Mouse (Mus musculus) right cerebral cortex, postnatal 4 days (tissue): Measurements from ENCODE around the gene Cdhr5.

Experiments used
- DNase-seq: peaks from one replicate; pipeline ENCODE4 v3.0.0-alpha.2; 2022

Gene Cdhr5

DNA sequence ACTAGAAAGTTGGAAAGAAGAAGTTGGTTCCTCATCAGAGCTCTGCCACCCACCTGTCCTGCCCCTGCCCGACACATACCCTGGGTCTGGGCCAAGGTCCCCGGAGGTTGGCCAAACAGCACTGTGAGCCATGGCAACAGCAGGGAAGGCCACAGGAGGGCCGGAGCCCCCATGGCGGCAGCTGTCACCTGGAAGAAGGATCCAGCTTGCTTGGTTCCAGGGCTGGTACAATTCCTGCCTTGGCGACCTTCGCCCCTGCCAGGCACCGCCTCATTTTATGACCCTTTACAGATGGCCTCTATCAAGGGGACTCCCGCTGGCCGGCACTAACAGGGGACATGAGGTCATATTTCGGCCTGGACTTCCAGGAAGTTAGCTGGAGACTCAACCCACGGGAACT, at the start of gene Cdhr5:
Cdhr5 (minus strand) TSS at position 241 of the 400 bp plus-strand sequence.
- DNase-seq: no peak

DNA sequence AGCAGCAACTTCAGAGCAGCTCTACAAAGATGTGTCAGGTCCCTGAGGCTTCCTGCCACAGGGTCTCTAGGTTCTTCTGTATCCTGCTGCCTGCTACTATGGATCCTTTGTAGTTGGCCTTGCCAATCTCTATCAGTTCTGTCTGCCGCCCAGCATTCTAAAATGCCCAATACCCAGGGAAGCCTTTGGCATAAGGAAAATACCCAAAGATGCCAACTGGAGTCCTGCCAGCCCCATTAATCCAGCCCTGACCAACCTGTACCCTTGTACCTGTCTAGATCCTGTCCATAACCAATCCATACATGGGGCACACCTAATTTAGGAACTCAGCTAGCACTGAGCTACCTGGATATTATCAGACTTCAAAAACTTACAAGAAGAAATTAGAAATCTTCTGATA, 48.1 kb upstream of the Cdhr5 start:
- DNase-seq: no peak

DNA sequence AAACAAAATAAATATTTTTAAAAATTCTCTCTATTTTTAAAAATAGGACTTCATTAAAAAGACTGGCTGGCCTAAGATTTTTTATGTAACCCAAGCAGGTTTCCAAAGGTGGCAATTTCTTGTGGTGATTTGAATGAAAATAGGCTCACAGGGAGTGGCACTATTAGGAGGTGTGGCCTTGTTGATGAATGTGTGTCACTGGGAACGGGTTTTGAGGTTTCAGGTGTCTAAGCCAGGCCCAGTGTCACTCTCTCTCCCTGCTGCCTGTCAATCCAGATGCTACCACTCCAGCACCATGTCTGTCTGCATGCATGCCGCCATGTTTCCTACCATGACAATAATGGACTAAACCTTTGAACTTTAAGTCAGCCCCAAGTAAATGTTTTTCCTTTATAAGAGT, 42.9 kb upstream of the Cdhr5 start:
- DNase-seq: no peak

DNA sequence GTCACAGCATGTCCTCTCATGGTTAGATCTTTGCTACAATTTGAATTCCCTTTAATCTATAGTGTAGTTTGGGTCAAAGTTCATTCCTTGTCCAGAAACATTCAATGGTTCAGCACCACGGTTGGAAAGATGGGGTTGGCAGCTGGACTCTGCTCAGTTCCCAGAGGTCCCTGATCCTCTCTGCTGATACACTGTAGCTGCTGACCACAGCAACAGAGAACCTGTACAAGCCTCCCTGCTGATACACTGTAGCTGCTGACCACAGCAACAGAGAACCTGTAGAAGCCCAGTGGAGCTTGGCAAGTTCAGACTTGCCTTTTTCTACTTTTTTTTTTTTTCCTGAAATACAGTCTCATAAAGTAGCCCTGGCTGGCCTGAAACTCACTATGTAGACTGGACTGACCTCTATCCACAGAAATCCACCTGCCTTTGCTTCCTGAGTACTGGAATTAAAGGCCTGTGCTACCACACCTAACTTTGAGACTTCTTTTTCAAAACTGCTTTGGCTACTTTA, 41.1 kb upstream of the Cdhr5 start:
- no peak for DNase-seq

DNA sequence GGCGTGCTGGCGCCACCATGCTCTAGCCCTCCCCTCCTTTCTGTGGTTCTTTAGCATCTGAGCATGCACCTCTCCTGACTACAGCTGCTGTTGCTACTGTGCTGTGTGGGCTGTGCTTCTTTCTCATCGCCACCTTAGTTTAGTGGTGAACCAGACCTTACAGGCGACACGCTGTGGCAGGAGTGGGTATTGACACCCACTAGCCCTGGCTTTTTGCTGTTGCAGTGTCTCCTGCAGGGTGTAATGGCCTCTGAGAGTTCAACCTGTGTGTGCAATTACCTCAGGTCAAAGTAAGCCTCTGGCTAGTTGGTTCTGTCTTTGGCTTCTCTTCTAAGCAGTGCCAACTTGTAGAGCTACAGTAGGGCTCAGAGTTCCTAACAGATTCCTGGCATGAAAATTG, 39.4 kb upstream of the Cdhr5 start:
- no peak for DNase-seq

DNA sequence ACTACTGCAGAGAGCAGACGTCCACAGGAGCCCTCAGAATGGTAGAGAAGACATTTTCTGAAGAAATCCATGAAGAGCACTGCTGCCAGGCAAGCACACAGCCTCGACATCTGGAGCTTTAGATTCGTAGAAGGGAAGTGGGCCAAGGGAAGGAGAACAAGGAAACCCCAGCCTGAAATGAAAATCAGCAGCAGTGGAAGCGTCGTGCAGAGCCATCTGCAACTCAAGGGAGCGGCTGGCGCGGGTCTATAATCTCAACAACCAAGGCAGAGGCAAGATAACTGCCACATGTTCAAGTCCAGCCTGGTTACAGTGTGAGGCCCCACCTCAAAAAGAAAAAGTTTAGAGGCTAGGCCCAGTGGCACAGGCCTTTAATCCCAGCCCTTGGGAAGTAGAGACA, 38.5 kb upstream of the Cdhr5 start:
- DNase-seq: no peak

DNA sequence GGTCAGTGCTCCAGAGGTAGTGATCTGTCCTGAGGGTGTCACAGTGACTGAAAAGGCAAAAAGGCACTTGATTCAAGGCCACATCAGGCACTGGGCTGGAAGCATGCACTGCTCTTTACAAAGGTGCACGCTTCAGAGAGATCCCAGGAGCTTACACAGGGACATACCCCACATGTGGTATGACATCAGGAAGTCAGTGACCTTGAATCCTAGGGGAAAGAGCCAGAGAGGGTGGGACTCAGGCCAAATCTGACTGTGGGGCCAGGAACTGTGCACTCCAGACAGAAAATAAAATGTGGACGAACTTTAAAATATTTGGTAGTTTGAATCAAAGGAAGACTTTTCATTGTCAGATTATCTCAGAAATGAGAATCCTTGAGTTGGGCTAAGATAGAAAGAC, 37.8 kb upstream of the Cdhr5 start:
- no peak for DNase-seq

DNA sequence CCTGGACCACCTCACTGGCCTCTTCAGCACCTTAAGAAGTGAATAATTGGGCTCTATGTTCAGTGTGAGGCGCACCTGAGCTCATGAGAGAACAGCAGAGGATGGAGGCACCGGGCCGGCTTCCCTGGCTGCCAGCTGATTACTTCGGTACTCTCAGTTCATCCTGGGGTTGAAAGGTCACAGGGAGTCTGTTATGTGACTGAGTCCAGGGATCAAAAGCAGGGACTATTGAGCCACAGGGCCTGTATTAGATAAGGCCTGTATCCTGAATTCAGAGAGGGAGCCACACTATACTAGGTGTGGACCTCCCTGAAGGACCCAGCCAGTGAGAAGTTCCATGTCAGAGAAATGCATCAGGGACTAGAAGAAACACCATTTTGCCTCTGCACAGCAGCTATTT, 28.0 kb upstream of the Cdhr5 start:
- DNase-seq: no peak

DNA sequence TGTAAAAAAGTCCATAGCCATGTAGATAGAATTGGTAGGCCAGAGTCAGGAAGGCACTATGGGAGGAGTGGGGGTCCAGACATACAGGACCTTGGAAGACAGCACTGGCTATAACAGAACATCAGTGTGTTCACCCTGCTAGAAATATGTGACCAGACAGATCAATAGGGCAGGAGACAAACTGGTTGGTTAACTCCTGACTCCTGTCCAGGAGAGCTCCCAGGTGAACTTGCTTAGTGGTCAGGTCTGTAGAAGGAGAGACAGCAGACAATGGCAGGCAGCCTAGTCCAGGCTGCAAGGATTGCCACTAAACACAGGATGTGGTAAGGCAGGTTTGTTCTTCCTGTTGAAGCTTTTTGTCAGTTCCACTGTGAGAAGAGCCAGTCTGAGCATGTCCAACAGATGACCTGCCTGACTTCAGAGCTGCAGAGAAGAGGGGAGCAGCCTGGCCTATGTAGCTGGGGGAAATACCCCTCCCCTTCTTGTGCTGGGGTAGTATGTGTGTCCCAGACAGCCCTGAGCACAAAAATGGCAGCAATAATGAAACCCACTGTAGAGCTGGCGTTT, 26.2 kb upstream of the Cdhr5 start:
- no peak for DNase-seq

DNA sequence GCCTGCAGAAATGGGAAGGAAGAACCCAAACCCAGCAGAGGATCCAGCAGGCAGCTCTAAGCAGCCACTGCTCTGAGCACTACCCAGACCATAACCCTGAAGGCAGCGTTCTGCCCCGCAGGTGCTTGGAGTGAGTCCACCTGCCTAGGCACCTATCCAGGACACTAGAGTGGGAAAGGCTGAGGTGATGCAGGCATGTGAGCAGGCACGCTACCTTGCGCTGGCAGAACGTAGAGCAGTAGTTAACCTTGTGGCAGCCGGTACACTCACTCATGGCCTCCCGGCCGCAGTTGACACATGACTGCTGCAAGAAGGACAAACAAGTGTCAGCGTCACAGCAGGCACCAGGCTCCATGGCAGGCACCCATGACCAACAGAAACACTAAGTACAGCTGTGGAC, 24.8 kb upstream of the Cdhr5 start:
- DNase-seq: no peak

DNA sequence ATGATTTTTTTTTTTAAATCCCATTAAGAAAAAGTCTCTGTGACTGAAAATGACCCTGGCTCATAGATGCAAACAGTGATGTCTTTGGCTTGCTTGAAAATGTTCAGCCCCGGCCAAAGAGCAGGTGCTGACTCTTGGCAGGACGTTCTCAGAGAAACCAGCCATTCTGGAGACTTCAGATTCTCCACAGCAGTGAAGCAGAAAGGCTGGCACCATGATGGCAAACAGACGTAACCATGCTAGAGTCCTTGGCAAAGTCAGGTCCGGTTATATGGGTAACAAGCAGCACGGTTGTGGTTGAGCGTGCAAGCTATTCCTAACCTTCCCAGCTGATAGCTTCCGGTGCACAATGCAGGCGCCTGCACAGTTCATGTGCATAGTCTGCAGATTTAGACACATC, 22.6 kb upstream of the Cdhr5 start:
- no peak for DNase-seq

DNA sequence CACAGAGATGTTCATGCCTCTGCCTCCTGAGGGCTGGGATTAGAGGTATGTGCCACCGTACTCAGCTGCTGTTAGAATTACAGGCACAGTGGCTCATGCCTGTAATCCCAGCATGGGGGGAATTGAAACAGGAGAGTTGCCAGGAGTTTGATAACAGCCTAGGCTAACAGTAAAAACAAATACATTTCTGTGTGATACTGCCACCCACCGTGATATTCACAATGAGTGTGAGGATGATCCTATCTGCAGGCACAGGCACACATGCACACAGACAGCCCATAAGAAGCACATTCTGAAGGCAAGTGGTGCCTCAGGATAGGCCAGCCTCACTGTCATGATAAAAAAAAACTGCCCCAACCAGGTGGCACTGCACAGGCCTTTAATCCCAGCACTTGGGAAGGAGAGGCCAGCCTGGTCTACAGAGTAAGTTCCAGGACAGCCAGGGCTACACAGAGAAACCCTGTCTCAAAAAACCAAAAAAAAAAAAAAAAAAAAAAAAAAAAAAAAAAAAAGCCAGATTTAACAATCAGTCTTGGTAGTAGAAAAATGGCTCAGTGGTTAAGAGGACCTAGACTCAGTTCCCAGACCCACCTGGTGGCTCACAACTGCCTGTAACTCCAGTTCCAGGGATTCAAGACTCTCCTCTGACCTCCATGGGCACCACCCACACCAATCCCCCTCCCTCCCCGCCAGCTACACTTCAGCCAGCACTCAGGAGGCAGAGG, 21.5 kb upstream of the Cdhr5 start:
- DNase-seq: no peak

DNA sequence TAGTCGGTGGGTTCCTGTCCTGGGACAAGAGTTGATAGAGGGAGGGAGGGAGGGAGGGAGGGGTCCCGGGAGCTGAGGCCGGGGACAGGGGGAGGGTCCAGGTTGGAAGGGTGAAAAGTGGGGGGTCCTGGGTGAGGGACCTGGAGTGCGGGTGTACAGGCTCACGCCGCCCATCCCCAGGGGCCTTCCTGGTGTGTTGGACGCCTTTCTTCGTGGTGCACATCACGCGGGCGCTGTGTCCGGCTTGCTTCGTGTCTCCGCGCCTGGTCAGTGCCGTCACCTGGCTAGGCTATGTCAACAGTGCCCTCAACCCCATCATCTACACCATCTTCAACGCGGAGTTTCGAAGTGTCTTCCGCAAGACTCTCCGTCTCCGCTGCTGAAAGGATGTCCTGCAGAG, 17.9 kb upstream of the Cdhr5 start:
- DNase-seq: no peak

DNA sequence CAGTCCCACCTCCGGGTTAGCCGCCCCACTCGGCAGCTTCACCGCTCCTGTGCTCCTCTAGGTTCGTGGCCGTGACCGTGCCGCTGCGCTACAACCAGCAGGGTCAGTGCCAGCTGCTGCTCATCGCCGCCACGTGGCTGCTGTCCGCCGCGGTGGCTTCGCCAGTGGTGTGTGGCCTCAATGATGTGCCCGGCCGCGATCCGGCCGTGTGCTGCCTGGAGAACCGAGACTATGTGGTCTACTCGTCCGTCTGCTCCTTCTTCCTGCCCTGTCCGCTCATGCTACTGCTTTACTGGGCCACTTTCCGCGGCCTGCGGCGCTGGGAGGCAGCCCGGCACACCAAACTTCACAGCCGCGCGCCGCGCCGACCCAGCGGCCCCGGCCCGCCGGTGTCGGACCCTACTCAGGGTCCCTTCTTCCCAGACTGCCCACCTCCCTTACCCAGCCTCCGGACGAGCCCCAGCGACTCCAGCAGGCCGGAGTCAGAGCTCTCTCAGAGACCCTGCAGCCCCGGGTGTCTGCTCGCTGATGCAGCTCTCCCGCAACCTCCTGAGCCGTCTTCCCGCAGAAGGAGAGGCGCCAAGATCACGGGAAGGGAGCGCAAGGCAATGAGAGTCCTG, 17.4 kb upstream of the Cdhr5 start:
- peak; percentile 25 for DNase-seq

DNA sequence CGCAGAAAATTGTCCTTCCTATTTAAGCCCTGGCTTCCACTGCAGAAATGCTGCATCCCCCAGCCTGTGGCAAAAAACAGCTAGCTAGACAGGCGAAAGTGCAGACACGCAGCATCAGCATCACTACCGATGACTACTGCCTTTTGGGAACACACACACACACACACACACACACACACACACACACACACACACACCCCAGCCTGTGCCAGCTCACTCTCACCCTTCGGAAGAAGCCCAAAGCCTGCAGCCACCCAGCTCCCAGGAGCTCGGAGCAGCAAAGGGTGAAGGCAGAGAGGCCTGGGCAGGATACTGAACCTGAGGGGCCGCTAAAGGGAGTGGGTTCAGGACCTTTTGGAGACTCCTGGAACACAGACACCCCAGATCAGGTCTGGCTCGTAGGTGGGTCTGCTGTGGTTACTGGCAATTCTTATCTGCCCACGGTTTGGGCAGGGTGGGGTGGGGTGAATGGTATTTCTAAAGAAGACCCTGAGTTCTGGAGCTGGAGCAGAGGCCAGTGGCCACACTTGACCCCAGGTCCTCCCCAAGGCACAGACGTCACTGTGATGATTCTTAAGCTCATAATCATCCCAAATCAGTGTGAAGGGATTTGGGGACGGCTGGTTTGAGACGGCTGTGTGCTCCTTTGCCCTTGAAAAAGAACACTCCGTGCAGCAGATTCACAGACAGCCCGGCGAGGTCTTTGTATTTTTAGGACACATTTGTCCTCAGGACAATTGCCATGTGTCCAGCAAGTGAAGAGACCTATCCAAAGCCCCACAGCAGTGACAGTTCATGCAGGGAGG, 16.2 kb upstream of the Cdhr5 start:
- DNase-seq: no peak

DNA sequence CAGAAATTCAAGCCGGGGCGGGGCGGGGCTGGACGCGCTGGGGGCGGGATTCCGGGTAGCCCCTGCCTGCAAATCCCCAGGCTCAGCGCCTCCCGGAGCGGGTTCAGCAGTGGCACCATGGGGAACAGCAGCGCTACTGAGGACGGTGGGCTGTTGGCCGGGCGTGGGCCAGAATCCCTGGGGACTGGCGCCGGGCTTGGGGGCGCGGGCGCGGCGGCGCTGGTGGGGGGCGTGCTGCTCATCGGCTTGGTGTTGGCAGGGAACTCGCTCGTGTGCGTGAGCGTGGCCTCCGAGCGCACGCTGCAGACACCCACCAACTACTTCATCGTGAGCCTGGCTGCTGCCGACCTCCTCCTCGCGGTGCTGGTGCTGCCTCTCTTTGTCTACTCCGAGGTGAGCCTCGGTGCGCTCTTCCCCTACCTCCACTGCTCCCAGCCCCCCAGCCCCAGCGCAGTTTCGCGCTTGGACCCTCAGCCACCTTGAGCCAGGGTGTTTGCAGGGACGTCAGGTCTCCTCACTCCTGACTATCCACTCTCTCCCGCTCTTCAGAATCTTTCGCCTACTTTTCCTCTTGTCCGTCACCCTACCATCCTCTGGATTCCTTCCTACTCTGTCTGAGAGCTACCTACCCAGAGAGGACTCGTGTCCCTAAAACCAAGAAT, 15.5 kb upstream of the Cdhr5 start, which contains the start of gene Drd4:
Drd4 (plus strand) TSS at position 86 of the 662 bp plus-strand sequence.
- peak; percentile 32 for DNase-seq

DNA sequence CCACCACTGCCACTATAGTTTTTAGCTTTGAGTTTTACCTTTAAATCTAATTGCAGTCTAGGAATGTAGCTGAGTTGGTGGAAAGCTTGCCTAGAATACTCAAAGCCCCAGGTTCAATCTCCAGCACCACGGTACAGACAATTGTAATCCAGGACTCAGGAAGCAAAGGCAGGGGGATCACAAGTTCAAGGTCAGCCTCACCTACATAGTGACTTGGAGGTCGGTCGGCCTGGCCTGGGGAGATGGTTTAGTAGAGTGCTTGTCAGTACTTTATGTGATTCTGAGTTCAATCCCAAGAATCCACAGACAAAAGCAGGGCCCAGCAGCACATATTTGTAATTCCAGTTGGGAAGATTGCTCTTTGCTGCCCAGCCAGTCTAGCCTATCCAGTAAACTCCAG, 11.5 kb upstream of the Cdhr5 start:
- no peak for DNase-seq

DNA sequence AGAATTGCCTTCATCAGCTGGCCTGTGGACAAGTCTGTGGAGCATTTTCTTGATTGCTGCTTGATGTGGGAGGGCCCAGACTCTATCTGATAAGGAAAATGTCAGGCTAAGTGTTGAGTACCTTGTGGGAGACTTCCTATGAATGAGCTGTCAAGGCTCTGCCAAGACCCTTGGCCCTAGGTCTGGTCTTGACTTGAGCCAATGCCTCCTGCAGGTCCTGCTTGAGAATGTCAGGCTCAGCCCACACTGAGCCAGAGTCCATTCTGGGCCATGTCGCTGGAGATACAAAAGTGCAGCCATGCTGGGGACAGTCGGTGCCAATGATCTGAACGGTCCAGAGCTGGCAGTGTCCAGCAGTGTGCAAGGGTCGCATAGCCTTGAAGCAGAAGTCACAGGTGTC, 6.2 kb upstream of the Cdhr5 start:
- no peak for DNase-seq

DNA sequence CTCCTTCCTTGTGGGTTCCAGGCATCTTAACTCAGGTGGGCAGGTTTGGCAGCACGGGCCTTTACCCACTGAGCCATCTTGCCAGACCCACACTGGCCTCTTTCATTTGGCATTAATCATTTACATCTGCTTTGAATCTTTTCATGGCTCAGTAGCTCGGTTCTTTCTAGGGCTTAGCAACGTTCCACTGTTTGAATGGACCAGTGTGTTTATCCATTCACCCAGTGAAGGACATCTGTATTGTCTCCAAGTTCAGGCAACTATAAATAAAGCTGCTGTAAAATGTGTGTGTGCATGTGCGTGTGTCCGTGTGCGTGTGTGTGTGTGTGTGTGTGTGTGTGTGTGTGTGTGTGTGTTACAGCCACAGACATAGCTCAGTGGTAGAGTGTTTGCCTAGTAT, 4.9 kb upstream of the Cdhr5 start:
- no peak for DNase-seq

DNA sequence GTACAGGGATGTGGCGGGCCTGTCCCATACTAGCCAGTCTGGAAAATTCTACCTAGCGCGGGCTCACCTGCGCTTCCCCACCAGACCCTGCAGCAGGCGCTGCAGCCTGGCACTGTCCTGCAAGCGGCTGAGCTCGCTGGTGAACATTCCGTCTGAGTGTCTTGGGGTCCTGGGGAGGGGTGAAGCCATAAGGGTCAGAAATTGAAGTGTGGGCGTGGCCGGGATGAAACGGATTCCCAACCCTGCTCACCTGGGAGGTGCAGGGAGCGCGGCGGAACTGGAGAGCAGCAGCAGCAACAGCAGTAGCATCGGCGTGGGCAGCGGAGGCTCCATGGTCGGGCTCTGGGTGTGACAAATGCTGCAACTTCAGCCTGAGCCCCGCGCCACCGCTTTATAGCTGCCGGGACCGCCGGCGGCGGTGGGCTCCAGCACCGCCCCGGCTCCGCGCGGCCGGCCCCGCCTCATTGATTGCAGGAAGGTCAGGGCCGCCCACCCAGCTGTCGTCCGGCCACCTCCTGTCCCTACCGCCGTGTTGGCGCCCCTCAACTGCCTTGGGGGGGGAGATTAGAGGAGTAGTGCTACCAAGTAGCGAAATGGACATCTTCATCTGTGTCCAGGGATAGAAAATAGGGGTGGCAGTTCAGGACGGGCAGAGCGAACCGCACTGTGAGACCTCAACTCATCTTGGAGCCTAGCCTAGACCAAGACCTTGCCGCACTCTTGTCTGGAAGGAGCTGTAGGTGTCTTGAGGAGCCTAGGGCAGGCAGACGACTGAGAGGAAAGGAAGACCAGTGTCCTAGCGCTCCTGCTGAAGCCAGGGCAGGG, 2.4 kb upstream of the Cdhr5 start, which contains the start of gene Sct:
Sct (minus strand) TSS at position 368 of the 825 bp plus-strand sequence.
- peak; percentile 47 for DNase-seq
